Mouse (Mus musculus) intestine, postnatal 0 days (tissue): ENCODE results near the gene Ush1g. TPM values are rescaled to one million over a fixed set of nuclear protein-coding genes. Genes with fewer than 3 reads are reported as not detected.

ENCODE experiments used
- ATAC-seq: fragments of 200-750 bp; cut with Nextera tagmentation; 2 replicates; pipeline ENCODE4 v1.8.0; 2017; ENCODE audit warnings: mild to moderate bottlenecking, moderate TSS enrichment, moderate library complexity
- H3K27ac ChIP-seq: fragments of 300-500 bp; sonication (generic); 2 replicates; pipeline ENCODE4 v1.5.1; 2014; ENCODE audit warnings: mild to moderate bottlenecking, low read depth, low read length, moderate library complexity
- H3K27me3 ChIP-seq: fragments of 300-500 bp; sonication (generic); replicated peaks from 2 replicates; pipeline ENCODE4 v1.6.1; 2014; ENCODE audit warnings: low read length, mixed read lengths; ENCODE audit not compliant: control insufficient read depth, insufficient read depth
- H3K36me3 ChIP-seq: fragments of 300-500 bp; sonication (generic); 2 replicates; pipeline ENCODE4 v1.6.1; 2014; ENCODE audit warnings: mild to moderate bottlenecking, moderate library complexity; ENCODE audit not compliant: control insufficient read depth, insufficient read depth
- H3K4me1 ChIP-seq: fragments of 300-500 bp; sonication (generic); replicated peaks from 2 replicates; pipeline ENCODE4 v1.6.1; 2014; ENCODE audit warnings: antibody characterized with exemption, low read length, mixed read lengths; ENCODE audit not compliant: control insufficient read depth, insufficient read depth
- H3K4me2 ChIP-seq: fragments of 300-500 bp; sonication (generic); replicated peaks from 2 replicates; pipeline ENCODE4 v1.6.1; 2014; ENCODE audit warnings: low read depth, mild to moderate bottlenecking, moderate library complexity
- H3K4me3 ChIP-seq: fragments of 300-500 bp; sonication (generic); 2 replicates; pipeline ENCODE4 v1.5.1; 2014; ENCODE audit warnings: low read depth, low read length
- H3K9ac ChIP-seq: fragments of 300-500 bp; sonication (generic); 2 replicates; pipeline ENCODE4 v1.6.1; 2014; ENCODE audit warnings: mild to moderate bottlenecking, low read depth, low read length
- H3K9me3 ChIP-seq: fragments of 300-500 bp; sonication (generic); 2 replicates; pipeline ENCODE4 v1.6.1; 2016; ENCODE audit warnings: mixed run types; ENCODE audit not compliant: control insufficient read depth
- CTCF ChIP-seq: sonication (generic); IDR thresholded peaks from 2 replicates; pipeline ENCODE4 v1.5.1; 2016; ENCODE audit warnings: low read depth, mild to moderate bottlenecking, control low read depth, antibody characterized with exemption, moderate library complexity
- WGBS: fragments of 180-500 bp; shearing (Covaris S2); extraction: QIAGEN DNeasy Blood & Tissue Kit; methylation state at CpG from one replicate; pipeline ENCODE4 v1.1.7; 2014; 5-methylcytosine and 5-hydroxymethylcytosine counted together
- polyA plus RNA-seq: library from polyadenylated mRNA; unstranded; fragments of >200 nt; fragmentation: Nextera tagmentation; extraction: Ambion mirVana; gene quantifications from 2 replicates; pipeline ENCODE4 v1.2.1, GENCODE M21; 2015

Ush1g gene
- polyA plus RNA-seq, 1 experiment from 2014 or later, result 0.09 TPM

- Histone ChIP-seq H3K27ac (peak overlapping the region; percentile 82), H3K36me3 (no peaks in the 10 kb centered on the region; the same call in 1 of the 2 replicates), H3K9ac (no peak overlapping the region), H3K9me3 (no peaks in the 10 kb centered on the region), H3K4me2 (0 out of 2 replicates have a peak overlapping the region, but pooled peaks have one; percentile 46), H3K27me3 (0 out of 2 replicates have a peak, but pooled peaks cover 4% of the 10 kb centered on the region), H3K4me3 (no peak overlapping the region), H3K4me1 (peaks cover 3% of the 10 kb centered on the region; the same call in 1 of the 2 replicates)
- 22% methylated on average over 4 of the region's 4 CpGs for WGBS
- no peak for TF ChIP-seq CTCF
- ATAC-seq, result peak; percentile 68
Observed at GRCm38 (mm10) chr11:115349976-115350375, 28.1 kb upstream of the Ush1g start.

GRCm38 (mm10) chr11:115348681-115349248 lies 26.9 kb upstream of the Ush1g start:
- H3K27ac ChIP-seq, result peak overlapping the region; percentile 82

GRCm38 (mm10) chr11:115345515-115345914 lies 23.7 kb upstream of the Ush1g start:
- TF ChIP-seq CTCF, result no peak
- Histone ChIP-seq H3K36me3 (no peaks in the 10 kb centered on the region), H3K4me2 (no peak overlapping the region), H3K9me3 (no peaks in the 10 kb centered on the region), H3K9ac (no peak overlapping the region), H3K27ac (no peak overlapping the region), H3K4me1 (peaks cover 3% of the 10 kb centered on the region; the same call in 1 of the 2 replicates), H3K4me3 (no peak overlapping the region), H3K27me3 (0 out of 2 replicates have a peak, but pooled peaks cover 3% of the 10 kb centered on the region)
- 21% methylated on average over 7 of the region's 7 CpGs for WGBS
- ATAC-seq, result no peak

More at GRCm38 (mm10) chr11:115348681-115349248, 26.9 kb upstream of the Ush1g start:
- 0 out of 2 replicates have a peak, but pooled peaks cover 3% of the 10 kb centered on the region for H3K27me3 ChIP-seq
- H3K9me3 ChIP-seq, result no peaks in the 10 kb centered on the region
- H3K9ac ChIP-seq, result no peak overlapping the region
- peak overlapping the region; percentile 4; the same call in 1 of the 2 replicates for H3K4me3 ChIP-seq
- no peaks in the 10 kb centered on the region; the same call in 1 of the 2 replicates for H3K36me3 ChIP-seq
- ATAC-seq, result no peak
- TF ChIP-seq CTCF, result peak; percentile 6; the same call in 1 of the 2 replicates
- H3K4me1 ChIP-seq, result peaks cover 3% of the 10 kb centered on the region; the same call in 1 of the 2 replicates
- 39% methylated on average over 17 of the region's 17 CpGs for WGBS
- peak overlapping the region; percentile 46 for H3K4me2 ChIP-seq

- H3K9ac ChIP-seq, result no peak overlapping the region
- no peak for TF ChIP-seq CTCF
- ATAC-seq, result no peak
- H3K4me1 ChIP-seq, result peaks cover 3% of the 10 kb centered on the region; the same call in 1 of the 2 replicates
- 18% methylated on average over 12 of the region's 12 CpGs for WGBS
- no peak overlapping the region for H3K27ac ChIP-seq
- H3K4me3 ChIP-seq, result no peak overlapping the region
- 0 out of 2 replicates have a peak, but pooled peaks cover 3% of the 10 kb centered on the region for H3K27me3 ChIP-seq
- no peaks in the 10 kb centered on the region for H3K9me3 ChIP-seq
- H3K4me2 ChIP-seq, result no peak overlapping the region
- no peaks in the 10 kb centered on the region for H3K36me3 ChIP-seq
Observed at GRCm38 (mm10) chr11:115344967-115345366, 23.1 kb upstream of the Ush1g start.

- Histone ChIP-seq H3K9me3 (no peaks in the 10 kb centered on the region), H3K27ac (no peak overlapping the region), H3K4me2 (no peak overlapping the region), H3K27me3 (0 out of 2 replicates have a peak, but pooled peaks cover 3% of the 10 kb centered on the region), H3K36me3 (no peaks in the 10 kb centered on the region), H3K4me3 (no peak overlapping the region), H3K9ac (no peak overlapping the region), H3K4me1 (0 out of 2 replicates have a peak, but pooled peaks cover 9% of the 10 kb centered on the region)
- peak; percentile 41; the same call in 1 of the 2 replicates for ATAC-seq
- 42% methylated on average over 6 of the region's 6 CpGs for WGBS
- TF ChIP-seq CTCF, result no peak
Observed at GRCm38 (mm10) chr11:115341866-115342265, 20.0 kb upstream of the Ush1g start.

- Histone ChIP-seq H3K4me1 (0 out of 2 replicates have a peak, but pooled peaks cover 9% of the 10 kb centered on the region), H3K27ac (no peak overlapping the region), H3K36me3 (no peaks in the 10 kb centered on the region), H3K9me3 (no peaks in the 10 kb centered on the region), H3K4me2 (no peak overlapping the region), H3K9ac (no peak overlapping the region), H3K27me3 (peaks cover 6% of the 10 kb centered on the region), H3K4me3 (no peak overlapping the region)
- WGBS, result 64% methylated on average over 2 of the region's 2 CpGs
- no peak for ATAC-seq
- TF ChIP-seq CTCF, result no peak
Observed at GRCm38 (mm10) chr11:115341246-115341645, 19.4 kb upstream of the Ush1g start.
